Comparison of ENCODE assay signal across 8 mouse cellular contexts in the genomic region with DNA sequence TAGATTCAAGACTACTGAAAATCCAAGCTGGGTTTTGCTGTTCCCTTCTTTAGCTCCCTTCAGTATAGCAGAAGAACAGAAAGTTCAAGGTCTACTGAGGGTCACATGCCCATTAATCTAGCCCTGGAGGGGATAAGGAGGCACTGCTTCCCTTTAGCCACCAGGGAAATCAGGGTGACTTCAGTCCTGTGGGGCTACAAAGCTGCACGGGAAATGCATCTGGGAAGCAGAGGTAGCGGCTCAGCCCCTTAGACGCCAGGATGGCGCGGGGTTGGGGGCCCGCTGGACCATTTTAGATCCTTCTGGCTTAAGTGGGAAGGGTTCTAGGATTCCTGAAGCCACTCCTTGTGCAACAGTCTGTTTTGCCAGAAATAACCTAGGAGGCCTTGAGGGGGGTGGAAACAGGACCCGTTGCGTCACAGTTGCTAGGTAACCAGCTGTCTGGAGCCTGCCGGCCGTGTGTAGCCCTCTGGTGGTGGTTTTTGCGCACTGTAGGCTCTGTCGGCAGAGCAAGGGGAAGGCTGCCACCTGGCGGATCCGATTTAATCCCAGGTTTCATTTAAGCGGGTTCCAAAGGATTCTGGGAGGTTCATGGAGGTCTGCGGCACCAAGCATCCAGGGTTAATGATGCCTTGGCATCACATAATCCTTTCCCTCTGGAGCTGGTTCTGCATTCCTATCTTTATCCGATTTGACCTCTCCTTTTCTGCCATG. TPM values are rescaled to one million over a fixed set of nuclear protein-coding genes. Genes with fewer than 3 reads are reported as not detected.
DNase-seq lines count a peak whose midpoint lies in the region; ATAC-seq lines count a peak whose summit lies in the region.

No protein-coding gene starts in this region.

- no peak overlapping the region; the same call in 1 of the 2 replicates for H3K4me3 ChIP-seq in intestine, embryonic 14.5 days (ENCODE audit: low read depth, low read length)

- H3K4me2 ChIP-seq in intestine, embryonic 14.5 days (ENCODE audit: low read length): peak overlapping the region; percentile 32

- peak overlapping the region; percentile 3; the same call in 1 of the 2 replicates for H3K9ac ChIP-seq in intestine, embryonic 14.5 days (ENCODE audit: low read length)

- H3K9me3 ChIP-seq in intestine, embryonic 14.5 days (ENCODE audit: control insufficient read depth, low read length): peaks cover 3% of the 10 kb centered on the region; the same call in 1 of the 2 replicates

- no peaks in the 10 kb centered on the region for H3K27me3 ChIP-seq in intestine, embryonic 14.5 days (replicated peaks; ENCODE audit: control insufficient read depth, insufficient read depth, low read length)

- peak; percentile 91 for ATAC-seq in intestine, embryonic 14.5 days (replicated peaks; ENCODE audit: low FRiP score, low TSS enrichment, low read depth)
- ATAC-seq in megakaryocyte-erythroid progenitor cell, adult 5-6 weeks (replicated peaks; ENCODE audit: low FRiP score, low TSS enrichment, poor library complexity, severe bottlenecking): peak; percentile 90

- peak; percentile 95 to 98 for DNase-seq in adrenal gland, adult (ENCODE audit: inconsistent age in 2 of 2, low spot score in 1 of 2)
- peak; percentile 96 for DNase-seq in embryo, embryonic 11 days
- peak; percentile 86 to 89 for DNase-seq in gastrocnemius, postnatal 36 days
- peak; percentile 98 for DNase-seq in intestine, embryonic 14.5 days (ENCODE audit: low spot score)
- DNase-seq in left cerebral cortex, postnatal 10 days (ENCODE audit: extremely low spot score in 1 of 2, low spot score in 2 of 2): peak; percentile 93 to 95
- DNase-seq in right cerebral cortex, postnatal 14 days: peak; percentile 95
- peak; percentile 87 for DNase-seq in urinary bladder, postnatal 25 days (ENCODE audit: low spot score)

- peaks cover 3% of the 10 kb centered on the region; the same call in 1 of the 2 replicates for H3K4me1 ChIP-seq in intestine, embryonic 14.5 days (replicated peaks; ENCODE audit: control insufficient read depth, insufficient read depth, low read length)

- H3K27ac ChIP-seq in intestine, embryonic 14.5 days (ENCODE audit: low read depth): peak overlapping the region; percentile 58

- 5% methylated on average over 17 of the region's 17 CpGs for WGBS in intestine, embryonic 14.5 days

- H3K36me3 ChIP-seq in intestine, embryonic 14.5 days (ENCODE audit: control insufficient read depth, insufficient read depth, low read length): peaks cover 29% of the 10 kb centered on the region

- intact Hi-C loops in gastrocnemius, postnatal 36 days (cut with DNase I): loop anchor here (1.0 kb wide), 1 partner anchor 82 kb away; no protein-coding TSS in a partner anchor
- intact Hi-C loops in left cerebral cortex, postnatal 10 days (cut with DNase I): no loop called here

RNA-seq across cellular contexts. Expression of gene Slc4a3, which starts 13.3 kb away (rescaled TPM):
- 1 to 10 TPM; 4.7 to 9.6 TPM for total RNA-seq in gastrocnemius, postnatal 36 days (2021)
- polyA plus RNA-seq in intestine, embryonic 14.5 days (2014; fragmentation: Nextera tagmentation; extraction: Ambion mirVana): 11.8 and 15.5 TPM in 2 replicates
- total RNA-seq in left cerebral cortex, postnatal 10 days (2021): 100 to 1,000 TPM; 203 to 204 TPM
- not detected in 2 replicates for total RNA-seq in megakaryocyte-erythroid progenitor cell, adult 5-6 weeks (2014; fragmentation: Nextera tagmentation)
- not detected in 2 replicates for total RNA-seq in megakaryocyte-erythroid progenitor cell, adult 5-6 weeks (2017)

RNA-seq across cellular contexts. Expression of gene Stk11ip, which starts 38.0 kb away (rescaled TPM):
- 1 to 10 TPM; 5.8 to 7.7 TPM for total RNA-seq in gastrocnemius, postnatal 36 days (2021)
- polyA plus RNA-seq in intestine, embryonic 14.5 days (2014; fragmentation: Nextera tagmentation; extraction: Ambion mirVana): 16.3 and 18.7 TPM in 2 replicates
- 10 to 100 TPM; 29.4 to 29.7 TPM for total RNA-seq in left cerebral cortex, postnatal 10 days (2021)
- 12.1 and 17.6 TPM in 2 replicates for total RNA-seq in megakaryocyte-erythroid progenitor cell, adult 5-6 weeks (2014; fragmentation: Nextera tagmentation)
- total RNA-seq in megakaryocyte-erythroid progenitor cell, adult 5-6 weeks (2017): 6.9 and 11.9 TPM in 2 replicates

RNA-seq across cellular contexts. Expression of gene Inha, which starts 52.5 kb away (rescaled TPM):
- 1 to 10 TPM; 2.5 to 5.8 TPM for total RNA-seq in gastrocnemius, postnatal 36 days (2021)
- 3.5 and 3.9 TPM in 2 replicates for polyA plus RNA-seq in intestine, embryonic 14.5 days (2014; fragmentation: Nextera tagmentation; extraction: Ambion mirVana)
- total RNA-seq in left cerebral cortex, postnatal 10 days (2021): 10 to 100 TPM; 36.9 to 37.2 TPM
- total RNA-seq in megakaryocyte-erythroid progenitor cell, adult 5-6 weeks (2014; fragmentation: Nextera tagmentation): 0.72 TPM in 1 of 2 replicates, not detected in the other
- total RNA-seq in megakaryocyte-erythroid progenitor cell, adult 5-6 weeks (2017): not detected in 2 replicates

RNA-seq across cellular contexts. Expression of gene Obsl1, which starts 53.1 kb away (rescaled TPM):
- 10 to 100 TPM; 41.4 to 52.1 TPM for total RNA-seq in gastrocnemius, postnatal 36 days (2021)
- polyA plus RNA-seq in intestine, embryonic 14.5 days (2014; fragmentation: Nextera tagmentation; extraction: Ambion mirVana): 80.9 and 88.4 TPM in 2 replicates
- 10 to 100 TPM; 35.1 to 39.4 TPM for total RNA-seq in left cerebral cortex, postnatal 10 days (2021)
- total RNA-seq in megakaryocyte-erythroid progenitor cell, adult 5-6 weeks (2014; fragmentation: Nextera tagmentation): 0.40 and 0.68 TPM in 2 replicates
- 0.30 and 0.47 TPM in 2 replicates for total RNA-seq in megakaryocyte-erythroid progenitor cell, adult 5-6 weeks (2017)

Comparison
In these comparisons a context has a peak if more than half of its experiments do, and no peak if none do; other contexts are left out.
1. RNA of gene Slc4a3, which starts 13.3 kb away (total RNA-seq): 203 to 204 TPM in left cerebral cortex, postnatal 10 days; 4.7 to 9.6 TPM in gastrocnemius, postnatal 36 days and not detected in megakaryocyte-erythroid progenitor cell, adult 5-6 weeks; every median in the first group is over 10 times any median in the second.
2. RNA of gene Inha, which starts 52.5 kb away (total RNA-seq): 36.9 to 37.2 TPM in left cerebral cortex, postnatal 10 days; 2.5 to 5.8 TPM in gastrocnemius, postnatal 36 days and 0.72 TPM in megakaryocyte-erythroid progenitor cell, adult 5-6 weeks; every median in the first group is over 4 times any median in the second.
3. Peak in every context shown above with its lines, with median percentiles within 50 percentile points of each other: DNase-seq.